Mouse (Mus musculus) retina, postnatal 7 days (tissue): ENCODE results near the gene S100a11.
A peak's percentile ranks its signal among the peaks of the same experiment; 100 is the strongest.
"Not testable (repeated sequence)": the region's sequence is repeated elsewhere in the genome, so short reads cannot be mapped to it uniquely, and the experiment has no call there.

Experiments
- DNase-seq: peaks from one replicate; pipeline ENCODE4 v3.0.0-alpha.2; 2012; ENCODE audit warnings: low read depth, low spot score

Gene S100a11

DNA sequence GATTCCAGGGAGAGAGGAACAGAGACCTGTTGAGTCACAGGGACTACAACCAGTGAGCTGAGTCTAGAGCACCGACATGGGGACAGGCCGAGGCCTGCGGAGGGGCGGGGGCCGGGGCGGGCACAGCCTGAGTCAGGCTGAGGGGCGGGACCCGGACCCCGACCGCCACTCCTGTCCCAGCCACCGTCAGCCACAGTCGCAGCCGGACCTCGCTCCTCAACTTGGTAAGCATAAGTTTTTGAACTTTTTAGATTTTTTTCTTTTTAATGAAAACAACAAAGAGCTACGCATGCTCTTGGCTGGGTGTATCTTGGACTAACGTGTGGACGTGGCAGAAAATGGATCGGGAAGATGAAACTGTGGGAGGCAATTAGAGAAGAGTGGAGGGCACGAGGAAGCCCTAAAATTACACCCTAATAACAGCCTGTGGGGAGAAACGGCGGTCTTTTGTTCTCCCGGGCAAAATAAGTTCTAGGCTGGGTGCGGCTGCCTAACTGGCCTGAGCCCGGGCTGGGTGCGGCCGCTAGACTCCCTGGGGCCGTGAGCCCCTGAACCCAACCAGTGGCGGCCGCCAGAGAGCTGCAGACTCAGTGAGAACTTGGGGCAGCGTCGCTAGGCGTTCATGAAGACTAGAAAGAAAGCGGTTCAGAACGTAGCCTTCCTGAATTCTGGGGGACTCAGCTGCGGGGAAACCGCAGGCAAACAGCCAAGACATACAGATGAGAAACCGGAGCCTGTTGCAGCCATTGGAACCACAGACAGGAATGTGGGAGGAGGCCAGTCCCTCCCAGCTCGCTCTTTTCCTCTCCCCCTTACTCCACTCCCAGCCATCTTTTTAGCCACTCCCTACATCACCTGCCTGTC lies at the start of gene S100a11:
S100a11 (plus strand) TSS at position 159 of the 864 bp plus-strand sequence.
- DNase-seq, result no peak

DNA sequence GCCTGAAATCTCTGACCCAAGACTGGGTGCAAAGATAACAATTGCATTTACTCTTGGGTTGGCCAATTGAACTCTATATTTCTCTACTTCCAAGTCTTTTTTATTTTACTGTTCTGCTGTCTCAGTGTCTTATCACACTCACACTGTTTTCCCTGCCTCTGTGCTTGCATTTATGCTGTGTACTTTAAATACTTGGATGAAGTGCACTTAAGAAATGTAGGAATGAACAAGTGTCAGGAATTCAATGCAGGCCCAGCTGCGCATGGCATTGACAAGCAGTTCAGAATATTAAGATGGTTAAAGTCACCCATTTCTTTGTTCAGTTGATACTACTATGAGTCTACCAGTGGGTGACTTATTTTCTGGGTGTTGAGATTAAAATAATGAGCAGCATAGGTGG lies 40.2 kb upstream of the S100a11 start:
- DNase-seq, result no peak

DNA sequence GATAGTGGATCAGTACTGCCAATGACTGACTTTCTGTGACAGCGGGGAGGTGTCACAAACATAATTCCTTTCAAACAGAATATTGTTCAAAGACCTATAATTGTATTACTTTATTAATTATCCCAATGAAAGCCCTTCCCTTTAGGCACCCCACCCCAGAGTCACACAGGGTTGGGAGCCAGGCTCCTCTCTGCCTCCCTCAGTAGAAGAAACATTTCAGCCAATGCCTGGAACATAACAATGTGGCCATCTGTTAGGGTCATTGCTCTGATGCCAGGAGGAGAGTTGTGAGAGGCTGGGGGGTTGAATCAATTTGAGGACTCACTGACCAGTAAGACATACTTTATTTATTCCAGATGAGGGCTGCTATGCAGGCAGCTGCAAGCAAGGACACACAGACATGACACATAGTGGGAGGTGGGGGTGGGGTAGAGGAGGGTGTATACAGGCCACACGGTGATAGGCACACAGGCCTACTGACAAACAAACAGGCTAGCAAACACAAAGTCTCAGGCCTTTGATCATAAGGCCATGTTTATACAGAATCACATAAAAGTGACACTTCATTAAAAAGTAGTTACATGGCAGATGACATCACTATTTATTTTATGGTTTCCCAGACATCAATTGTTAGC lies 38.2 kb upstream of the S100a11 start:
- no peak for DNase-seq

DNA sequence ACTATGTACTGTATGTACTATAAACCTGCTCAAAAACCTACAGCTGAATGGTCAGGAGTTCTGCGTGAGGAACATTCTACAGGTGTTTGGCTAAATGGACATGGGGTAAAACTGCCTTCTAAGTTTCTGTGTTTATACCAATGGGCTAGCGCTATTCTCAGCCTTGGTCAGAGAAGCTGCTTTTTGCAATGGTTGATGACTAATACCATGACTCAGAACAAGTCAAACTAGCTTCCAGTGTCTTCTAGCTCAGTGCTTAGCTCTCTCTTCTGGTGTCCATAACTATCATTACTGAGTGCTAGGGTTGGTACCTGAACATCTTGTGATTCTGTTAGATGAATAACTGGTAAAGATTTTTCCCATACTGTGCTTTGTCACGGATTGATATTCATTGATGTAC lies 34.7 kb upstream of the S100a11 start:
- no peak for DNase-seq

DNA sequence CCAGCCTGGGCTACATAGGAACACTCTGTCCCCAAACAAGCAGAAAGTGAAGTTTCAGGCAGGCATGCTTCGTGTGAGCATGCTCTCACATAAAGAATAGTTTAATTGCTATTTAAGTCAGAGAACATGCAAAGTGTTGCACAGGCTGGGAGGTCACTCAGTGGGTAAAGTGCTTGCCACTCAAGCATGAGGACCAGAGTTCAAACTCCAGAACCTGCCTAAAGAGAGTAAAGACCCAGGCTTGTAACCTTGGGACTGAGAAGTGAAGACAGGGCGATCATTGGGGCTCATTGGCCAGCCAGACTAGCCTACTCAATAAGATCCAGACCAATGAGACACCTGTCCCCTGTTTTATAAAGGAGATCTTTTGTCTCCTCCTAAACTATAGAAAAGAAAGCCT lies 31.7 kb upstream of the S100a11 start:
- no peak for DNase-seq

DNA sequence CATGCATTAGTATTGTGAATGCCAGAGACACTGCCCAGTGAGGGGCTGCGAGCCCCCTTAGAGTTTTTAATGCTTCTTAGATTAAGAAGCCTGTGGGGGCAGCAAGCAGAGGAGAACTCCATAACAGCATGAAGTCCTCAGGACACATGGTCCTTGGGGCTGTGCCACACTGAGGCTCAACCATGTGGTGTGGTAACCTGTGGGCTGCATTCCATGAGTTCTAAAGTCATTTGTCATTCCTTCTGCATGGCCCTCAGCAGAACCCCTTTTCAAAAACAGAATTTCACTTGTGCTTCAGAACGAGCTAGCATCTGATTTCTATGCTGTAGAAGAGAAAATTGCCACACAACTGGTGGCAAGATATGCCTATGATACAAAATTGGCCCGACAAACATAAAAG lies 28.1 kb upstream of the S100a11 start:
- DNase-seq, result no peak

DNA sequence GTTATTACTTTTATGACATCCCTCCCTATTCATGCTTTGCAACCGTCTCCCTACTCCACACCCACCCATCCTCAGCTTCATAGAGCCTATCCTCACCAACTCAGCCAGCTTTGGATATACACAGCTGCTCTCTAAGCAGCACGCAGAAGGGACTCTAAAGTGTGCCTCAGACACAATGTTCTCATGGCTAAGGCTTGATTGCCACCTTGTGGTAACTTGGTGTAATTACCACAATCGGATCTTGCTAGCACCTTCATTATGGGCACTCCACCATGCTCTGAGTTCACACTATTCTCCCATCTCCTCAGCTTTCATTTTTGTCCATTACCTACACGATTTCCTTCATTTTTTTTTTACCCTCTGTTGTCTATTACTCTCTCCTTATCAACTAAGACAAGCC lies 26.3 kb upstream of the S100a11 start:
- peak; percentile 67 for DNase-seq

DNA sequence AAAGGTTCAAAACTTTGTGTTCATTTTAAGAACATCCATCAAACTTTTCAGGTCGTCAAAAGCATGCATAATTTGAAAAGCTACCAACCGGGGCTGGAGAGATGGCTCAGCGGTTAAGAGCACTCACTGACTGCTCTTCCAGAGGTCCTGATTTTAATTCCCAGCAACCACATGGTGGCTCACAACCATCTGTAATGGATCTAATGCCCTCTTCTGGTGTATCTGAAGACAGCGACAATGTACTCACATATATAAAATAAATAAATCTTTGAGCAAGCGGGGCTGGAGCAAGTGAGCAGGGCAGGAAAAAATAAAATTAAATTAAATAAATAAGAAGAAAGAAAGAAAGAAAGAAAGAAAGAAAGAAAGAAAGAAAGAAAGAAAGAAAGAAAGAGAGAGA lies 25.5 kb upstream of the S100a11 start:
- not testable (repeated sequence) for DNase-seq

DNA sequence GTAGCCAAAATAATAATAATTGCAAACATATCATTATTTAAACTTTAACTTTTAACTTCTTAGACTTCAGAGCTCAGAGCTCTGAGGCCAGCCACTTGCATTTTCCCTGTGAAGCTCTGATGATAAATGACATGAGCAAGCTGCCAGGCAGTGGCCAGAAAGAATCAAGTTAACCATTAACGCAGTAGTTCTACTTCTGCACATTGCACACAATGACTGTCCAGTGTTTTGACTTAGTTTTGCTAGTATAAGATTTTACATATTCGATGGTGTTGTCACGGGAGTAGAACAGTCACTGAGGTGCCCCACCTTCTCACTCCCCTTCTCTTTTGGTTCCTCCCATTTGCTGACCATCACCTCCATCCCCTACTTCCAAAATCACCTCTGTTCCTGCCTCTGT lies 23.2 kb upstream of the S100a11 start:
- no peak for DNase-seq

DNA sequence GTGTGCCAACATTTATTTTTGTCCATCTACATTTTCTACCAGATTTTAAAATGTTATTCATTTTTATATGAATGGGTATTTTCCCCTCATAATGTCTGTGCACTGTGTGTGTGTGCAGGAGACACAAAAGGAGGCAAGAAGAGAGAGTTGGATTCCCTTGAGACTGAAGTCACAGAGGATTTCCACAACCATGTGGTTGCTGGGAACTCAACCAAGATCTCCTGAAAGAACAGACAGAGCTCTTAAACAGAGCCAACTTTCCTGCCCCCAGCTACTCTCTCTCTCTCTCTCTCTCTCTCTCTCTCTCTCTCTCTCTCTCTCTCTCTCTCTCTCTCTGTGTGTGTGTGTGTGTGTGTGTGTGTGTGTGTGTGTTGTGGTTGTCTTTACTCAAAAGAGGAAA lies 21.2 kb upstream of the S100a11 start:
- DNase-seq, result no peak

DNA sequence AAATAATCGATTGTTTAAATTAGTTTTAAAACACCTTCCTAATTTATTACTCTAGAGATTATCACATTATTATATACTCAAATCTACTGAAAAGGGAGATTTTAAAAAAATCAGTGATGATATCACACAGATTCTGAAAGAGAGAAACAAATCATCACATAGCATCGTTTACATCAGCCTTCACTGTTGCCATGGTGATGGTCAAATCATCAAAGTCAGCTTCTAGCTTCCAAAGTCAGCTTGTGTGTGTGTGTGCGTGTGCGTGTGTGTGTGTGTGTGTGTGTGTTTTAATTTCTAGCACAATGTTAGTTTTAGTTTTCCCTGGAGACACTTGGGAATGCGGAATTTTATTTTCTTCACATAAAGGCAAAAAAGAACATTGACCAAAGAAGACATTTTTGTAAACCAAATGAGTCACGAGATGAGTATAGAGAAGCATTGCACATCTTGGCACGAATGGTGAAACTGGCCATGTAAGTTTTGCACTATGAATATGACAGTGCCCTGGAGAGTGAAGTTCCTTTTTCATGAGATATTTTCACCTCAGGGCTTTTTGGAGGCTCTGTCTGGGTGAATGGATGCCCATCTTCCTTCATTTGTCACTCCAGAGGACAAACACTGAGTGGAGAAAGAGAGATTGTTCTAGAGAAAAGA lies 15.6 kb upstream of the S100a11 start:
- DNase-seq, result no peak

DNA sequence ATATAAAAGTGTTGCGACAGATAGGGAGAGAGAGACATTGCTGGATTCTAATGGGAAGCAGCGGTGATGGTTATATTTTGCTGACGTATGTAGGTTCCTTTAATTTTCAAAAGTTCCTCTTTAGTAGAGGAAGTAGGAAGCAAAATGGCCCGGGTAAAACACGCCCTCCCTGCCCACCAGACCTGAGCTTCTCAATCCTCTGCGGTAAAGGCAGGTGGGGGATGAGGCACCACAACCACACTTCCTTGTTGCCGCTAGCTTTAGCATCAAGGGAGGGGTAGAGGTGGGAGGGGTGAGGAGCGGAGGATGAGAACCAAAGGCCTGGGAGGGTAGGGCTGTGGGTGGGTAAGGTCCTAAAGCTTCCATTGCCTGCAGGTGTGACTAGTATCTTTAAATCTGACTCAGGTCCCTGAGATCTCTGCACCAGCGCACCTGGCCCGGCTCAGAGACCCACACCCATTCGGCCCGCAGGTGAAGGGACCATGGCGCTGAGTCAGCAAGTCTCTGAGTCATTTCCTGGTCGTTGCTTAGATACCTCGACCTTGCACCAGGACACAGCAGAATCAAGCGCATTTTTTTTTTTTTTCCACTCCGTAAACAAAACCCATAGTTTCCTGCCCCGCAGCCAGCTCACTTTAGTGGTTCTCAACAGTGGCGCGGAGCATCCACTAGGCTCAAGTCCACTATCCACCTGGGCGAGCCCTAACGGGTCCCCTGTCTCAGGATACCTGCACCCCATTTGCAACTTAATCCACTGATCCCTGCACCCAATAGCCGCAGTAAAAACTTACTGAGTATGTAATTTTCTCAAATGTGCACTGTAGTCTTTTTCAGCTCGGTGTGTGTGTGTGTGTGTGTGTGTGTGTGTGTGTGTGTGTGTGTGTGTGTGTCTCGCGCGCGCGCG lies 14.1 kb upstream of the S100a11 start:
- DNase-seq, result no peak

DNA sequence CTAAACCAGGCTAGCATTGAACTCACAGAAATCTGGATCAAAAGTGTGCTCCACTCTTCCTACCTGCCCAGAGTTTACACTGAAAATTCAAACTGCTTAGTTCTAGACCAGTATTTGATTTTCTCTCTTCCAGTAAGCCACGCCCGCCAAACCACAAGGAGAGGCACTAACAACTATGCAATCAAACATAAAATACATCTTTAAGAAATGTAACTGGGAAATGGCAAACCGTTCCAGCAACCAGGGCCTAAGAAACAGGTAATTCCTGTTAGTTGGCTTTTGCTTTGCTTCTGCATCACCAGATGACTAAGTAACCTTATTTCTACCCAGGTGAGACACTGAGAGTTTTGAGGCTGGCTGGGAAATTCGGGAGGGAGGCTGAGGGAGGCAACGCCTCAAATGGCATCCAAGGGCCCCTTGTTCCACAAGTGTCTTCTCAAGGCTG lies 13.4 kb upstream of the S100a11 start:
- DNase-seq, result no peak

DNA sequence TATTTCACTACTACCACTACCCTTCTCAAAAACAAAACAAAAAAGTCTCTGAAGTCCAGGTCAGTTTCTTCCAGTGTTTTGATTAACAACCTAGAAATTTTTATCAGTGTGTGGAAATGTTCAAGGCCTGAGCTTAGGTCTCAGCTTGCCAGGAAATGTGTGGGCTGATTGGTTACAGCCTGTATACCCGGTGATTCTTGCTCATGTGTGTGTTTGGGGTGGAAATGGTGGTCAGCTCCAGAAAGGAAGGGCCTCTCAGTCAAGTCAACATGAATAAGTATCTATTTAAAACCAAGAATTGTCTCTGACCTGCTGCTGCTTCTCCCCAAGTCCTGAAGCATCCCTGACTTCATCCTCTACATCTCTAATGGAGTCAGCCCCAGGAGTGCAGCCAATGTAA lies 11.0 kb upstream of the S100a11 start:
- DNase-seq, result no peak

DNA sequence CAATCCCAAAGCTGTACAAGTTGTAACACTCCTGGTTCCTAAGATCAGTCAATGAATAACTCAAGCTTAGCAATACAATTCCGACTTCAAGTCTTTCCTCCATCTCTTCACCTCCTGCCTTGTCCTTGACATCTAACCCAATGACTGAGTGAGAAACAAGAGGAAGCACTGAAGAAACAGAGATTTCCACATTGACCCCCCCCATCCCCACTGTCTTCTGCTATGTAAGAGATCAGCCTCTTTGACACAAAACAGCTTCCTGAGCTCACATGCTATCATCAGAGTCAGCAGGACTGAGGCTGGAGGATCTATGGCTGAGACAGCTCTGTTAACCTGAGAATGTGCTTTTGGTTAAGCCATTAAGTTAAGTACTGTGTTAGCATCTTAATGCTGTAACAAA lies 9.3 kb upstream of the S100a11 start:
- DNase-seq, result no peak

DNA sequence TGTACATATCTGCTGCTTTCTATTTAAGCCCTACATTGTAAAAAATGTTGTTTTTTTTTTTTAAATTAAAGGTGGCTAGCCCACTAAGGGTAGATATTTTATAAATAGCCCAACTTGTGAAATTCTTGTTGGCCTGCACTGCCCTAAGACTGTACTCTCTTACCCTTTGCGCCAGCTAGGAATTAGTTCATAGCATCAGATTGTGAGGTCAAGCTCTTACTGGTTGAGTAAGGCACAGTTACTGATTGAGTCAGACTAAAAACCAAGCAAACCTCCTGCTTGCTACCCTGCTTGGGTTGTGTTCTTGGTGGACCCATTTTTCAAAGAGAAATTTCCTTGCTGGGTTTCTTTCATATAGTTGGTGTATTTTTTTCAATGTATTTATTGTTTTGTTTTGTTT lies 8.5 kb upstream of the S100a11 start:
- no peak for DNase-seq

DNA sequence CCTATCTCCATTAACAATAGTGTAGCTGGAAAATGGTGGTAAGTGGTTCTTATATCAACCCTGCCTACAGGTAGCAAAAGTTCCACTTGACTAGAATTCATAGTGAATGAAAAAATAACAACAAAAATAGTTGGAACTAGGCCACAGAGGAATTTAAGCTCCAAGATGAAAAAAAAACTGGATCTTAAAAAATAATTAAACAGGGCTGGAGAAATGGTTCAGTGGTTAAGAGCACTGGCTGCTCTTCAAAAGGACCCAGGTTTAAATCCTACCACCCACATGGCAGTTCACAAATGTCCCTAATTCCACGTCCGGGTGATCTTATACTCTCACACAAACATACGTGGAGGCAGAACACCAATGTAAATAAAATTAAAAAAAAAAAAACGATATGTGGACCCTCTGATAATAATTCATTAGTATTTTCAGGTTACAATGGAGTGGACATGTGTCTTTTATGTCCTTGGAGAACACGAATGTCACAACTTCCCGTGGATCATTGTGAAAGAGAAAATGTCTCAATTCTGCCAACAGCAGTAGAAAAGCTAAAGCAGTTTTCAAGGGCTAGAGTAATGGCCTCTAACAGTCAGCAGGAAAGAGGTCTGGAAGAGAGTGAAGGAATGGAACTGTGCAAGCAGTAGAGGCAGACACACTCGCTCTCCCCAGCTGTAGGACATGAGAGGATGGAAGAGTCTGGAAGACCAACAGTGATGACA lies 7.7 kb upstream of the S100a11 start:
- DNase-seq, result no peak

DNA sequence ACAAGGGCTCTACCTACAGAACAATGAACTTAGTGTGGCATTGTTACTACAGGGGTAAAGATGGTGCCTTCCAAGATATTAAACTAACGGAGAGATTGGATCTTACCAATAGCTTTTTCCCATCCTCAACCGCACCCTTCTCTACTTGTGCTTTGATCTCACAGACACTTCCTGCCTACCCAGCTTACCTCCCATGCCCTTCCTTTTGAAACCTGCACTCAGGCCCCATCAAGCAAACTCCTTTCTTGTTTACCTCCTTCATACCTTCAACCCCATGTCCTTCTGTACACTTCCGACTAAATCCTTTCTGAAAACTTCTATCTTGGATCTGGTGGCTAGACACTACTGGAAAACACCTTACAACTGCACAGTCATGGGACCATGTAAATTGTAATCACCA lies 5.7 kb upstream of the S100a11 start:
- no peak for DNase-seq

DNA sequence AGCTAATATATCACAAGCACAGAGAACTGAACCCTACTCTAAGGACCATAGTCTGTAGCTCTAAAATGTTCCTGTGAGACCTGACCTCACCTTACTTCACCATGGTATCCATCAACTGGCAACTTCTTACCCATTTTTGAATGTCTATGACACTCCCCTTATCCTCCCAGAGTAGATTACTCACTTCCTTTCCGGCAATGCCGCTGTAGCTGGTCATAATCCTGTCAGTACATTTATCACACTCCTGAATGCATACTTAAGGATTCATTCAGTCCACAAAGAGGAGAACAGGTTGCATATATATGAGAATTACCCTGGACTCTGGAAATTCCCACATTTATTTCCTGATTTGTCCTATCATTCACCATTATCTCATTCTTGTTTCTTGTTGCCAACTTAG lies 2.9 kb upstream of the S100a11 start:
- DNase-seq, result no peak

DNA sequence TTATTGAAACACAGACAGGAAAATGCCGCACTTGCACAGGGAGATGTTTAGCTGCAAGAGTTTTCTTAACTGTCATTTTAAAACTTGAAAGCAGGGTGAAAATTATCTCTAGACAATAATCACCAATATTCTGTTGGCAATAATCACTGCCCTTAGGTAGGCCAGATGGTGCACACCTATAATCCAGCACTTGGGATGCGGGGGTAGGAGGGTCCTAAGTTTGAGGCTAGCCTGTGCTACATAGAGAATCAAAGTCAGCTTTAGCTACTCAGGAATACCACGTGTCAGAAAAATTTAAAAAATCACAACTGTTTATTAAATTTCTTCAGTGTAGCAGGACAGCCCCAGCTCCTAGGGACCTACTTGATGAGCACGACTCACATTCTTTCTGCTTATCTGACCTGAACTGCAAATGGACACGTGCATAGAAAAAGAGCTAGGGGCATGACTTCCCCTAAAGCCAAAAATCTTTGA lies 395 bp upstream of the S100a11 start:
- no peak for DNase-seq
